Mouse (Mus musculus) liver, adult 2 months (tissue): Measurements from ENCODE around the gene Gde1. TPM values are rescaled to one million over a fixed set of nuclear protein-coding genes. Genes with fewer than 3 reads are reported as not detected.

ENCODE experiments used
- DNase-seq: peaks from one replicate; pipeline ENCODE4 v3.0.0-alpha.2; 2011; ENCODE audit warnings: low read depth, low spot score; ENCODE audit errors: extremely low read depth
- H3K27ac ChIP-seq: fragments of 200-500 bp; replicated peaks from 2 replicates; pipeline ENCODE4 v1.5.1; 2012; ENCODE audit warnings: low read depth, mild to moderate bottlenecking, control low read depth, inconsistent platforms, low read length; ENCODE audit not compliant: insufficient read depth
- H3K27me3 ChIP-seq: fragments of 200-500 bp; 2 replicates; pipeline ENCODE4 v1.6.1; 2012; ENCODE audit warnings: mild to moderate bottlenecking, moderate library complexity, low read length, inconsistent platforms; ENCODE audit not compliant: control insufficient read depth, insufficient read depth
- H3K36me3 ChIP-seq: fragments of 200-500 bp; 2 replicates; pipeline ENCODE4 v1.6.1; 2012; ENCODE audit warnings: low read length, inconsistent platforms; ENCODE audit not compliant: control insufficient read depth, insufficient read depth
- H3K4me1 ChIP-seq: fragments of 200-500 bp; 2 replicates; pipeline ENCODE4 v1.6.1; 2011; ENCODE audit warnings: low read length; ENCODE audit not compliant: control insufficient read depth, insufficient read depth
- H3K4me3 ChIP-seq: fragments of 200-500 bp; 2 replicates; pipeline ENCODE4 v1.5.1; 2011; ENCODE audit warnings: low read depth, mild to moderate bottlenecking, control low read depth, low read length, moderate library complexity; ENCODE audit not compliant: insufficient read depth
- H3K79me2 ChIP-seq: fragments of 200-500 bp; 2 replicates; pipeline ENCODE4 v1.6.1; 2012; ENCODE audit warnings: inconsistent platforms, mild to moderate bottlenecking, low read length, moderate library complexity; ENCODE audit not compliant: control insufficient read depth, insufficient read depth
- H3K9ac ChIP-seq: fragments of 200-500 bp; 2 replicates; pipeline ENCODE4 v1.6.1; 2012; ENCODE audit warnings: low read depth, mild to moderate bottlenecking, control low read depth, inconsistent platforms, low read length
- CTCF ChIP-seq: fragments of 200-500 bp; IDR thresholded peaks from 2 replicates; pipeline ENCODE4 v1.5.1; 2011; ENCODE audit warnings: low read depth, low read length, control low read depth
- POLR2A ChIP-seq: fragments of 200-500 bp; IDR thresholded peaks from 2 replicates; pipeline ENCODE4 v1.6.1; 2011; ENCODE audit warnings: low read length, control low read depth; ENCODE audit not compliant: insufficient read depth; ENCODE audit errors: extremely low read depth
- WGBS: fragments of 180-500 bp; shearing (Covaris S2); methylation state at CpG from one replicate; pipeline ENCODE4 v1.1.7; 2018; 5-methylcytosine and 5-hydroxymethylcytosine counted together
- polyA plus RNA-seq: library from polyadenylated mRNA; depleted of rRNA; stranded (reverse); fragments of >200 nt; gene quantifications from 2 replicates; pipeline ENCODE4 v1.2.3, GENCODE M21; 2012
- total RNA-seq: library from RNA; depleted of rRNA; stranded (reverse); fragments of >200 nt; gene quantifications from 2 replicates; pipeline ENCODE4 v1.2.3, GENCODE M21; 2014

The Gde1 gene
- total and polyA plus RNA-seq, 2 experiments = 64.5 to 67.2 TPM

GRCm38 (mm10) chr7:118706051-118706450 lies 473 bp upstream of the Gde1 start:
- DNase-seq = no peak
- Histone ChIP-seq H3K9ac (peak overlapping the region; percentile 9; the same call in 1 of the 2 replicates), H3K79me2 (peaks cover 9% of the 10 kb centered on the region; the same call in 1 of the 2 replicates), H3K27ac (peak overlapping the region; percentile 78), H3K4me3 (no peak overlapping the region), H3K27me3 (no peaks in the 10 kb centered on the region), H3K4me1 (peaks cover 23% of the 10 kb centered on the region; the same call in 1 of the 2 replicates), H3K36me3 (0 out of 2 replicates have a peak, but pooled peaks cover 1% of the 10 kb centered on the region)
- WGBS = 18% methylated on average over 6 of the region's 6 CpGs
- TF ChIP-seq POLR2A (no peak), CTCF (no peak)

GRCm38 (mm10) chr7:118704001-118704850 lies 1.4 kb downstream of the Gde1 start:
- peak overlapping the region; percentile 91 for H3K9ac ChIP-seq
- H3K27ac ChIP-seq = peak overlapping the region; percentile 100
- peaks cover 15% of the 10 kb centered on the region; the same call in 1 of the 2 replicates for H3K79me2 ChIP-seq
- peaks cover 35% of the 10 kb centered on the region for H3K4me1 ChIP-seq
- H3K4me3 ChIP-seq = peak overlapping the region; percentile 81
- TF ChIP-seq CTCF (no peak), POLR2A (no peak)
- peak; percentile 94 for DNase-seq
- H3K36me3 ChIP-seq = peaks cover 1% of the 10 kb centered on the region; the same call in 1 of the 2 replicates
- 29% methylated on average over 9 of the region's 9 CpGs for WGBS
- no peaks in the 10 kb centered on the region for H3K27me3 ChIP-seq

DNA sequence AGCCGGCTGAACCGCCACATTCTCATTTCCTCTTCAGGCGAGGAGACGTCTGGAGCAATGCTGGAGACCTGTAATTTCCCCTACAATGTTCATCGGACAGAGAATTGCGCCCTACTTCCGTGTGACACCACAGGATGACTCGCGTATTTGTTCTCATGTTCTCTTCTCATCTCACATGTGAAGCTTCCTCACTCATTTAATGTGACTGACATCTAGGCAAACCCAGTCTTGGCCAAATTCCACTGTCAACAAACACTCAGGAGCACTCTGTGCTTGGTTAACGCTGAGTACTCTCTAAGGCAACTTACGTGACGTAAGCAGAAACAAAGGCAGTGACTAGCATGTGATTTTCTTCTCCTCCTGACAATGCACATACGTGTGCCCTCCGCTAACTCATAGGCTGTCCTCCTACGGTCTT lies 2.4 kb downstream of the Gde1 start:
- H3K27me3 ChIP-seq = no peaks in the 10 kb centered on the region
- 18% methylated on average over 15 of the region's 15 CpGs for WGBS
- H3K79me2 ChIP-seq = peaks cover 17% of the 10 kb centered on the region; the same call in 1 of the 2 replicates
- H3K27ac ChIP-seq = peak overlapping the region; percentile 100
- H3K4me1 ChIP-seq = peaks cover 42% of the 10 kb centered on the region
- peak overlapping the region; percentile 59 for H3K4me3 ChIP-seq
- H3K36me3 ChIP-seq = peaks cover 5% of the 10 kb centered on the region; the same call in 1 of the 2 replicates
- no peak for TF ChIP-seq CTCF
- no peak for TF ChIP-seq POLR2A
- H3K9ac ChIP-seq = peak overlapping the region; percentile 81
- DNase-seq = peak; percentile 98

DNA sequence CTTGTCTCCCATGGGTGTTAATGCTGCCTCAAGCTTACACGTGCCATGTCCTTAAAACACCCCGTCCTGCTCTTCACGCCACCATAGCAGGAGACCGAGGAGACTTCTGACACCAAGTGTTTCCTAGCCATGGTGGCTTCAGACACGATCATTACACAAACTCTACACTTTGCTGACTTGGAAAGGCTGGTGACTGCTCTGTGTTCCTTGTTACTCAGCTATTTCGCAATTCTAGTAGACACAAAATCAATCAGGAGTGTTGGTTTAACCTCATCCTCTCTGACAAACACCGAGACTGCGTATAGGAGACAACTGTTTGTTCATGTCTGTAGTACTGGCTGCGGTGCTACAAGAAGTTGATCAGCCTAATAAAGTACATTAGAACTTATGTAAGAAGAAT lies 6.7 kb downstream of the Gde1 start:
- peak overlapping the region; percentile 36 for H3K9ac ChIP-seq
- no peak overlapping the region for H3K4me3 ChIP-seq
- peaks cover 39% of the 10 kb centered on the region for H3K4me1 ChIP-seq
- peak overlapping the region; percentile 81 for H3K27ac ChIP-seq
- WGBS = 19% methylated on average over 9 of the region's 9 CpGs
- DNase-seq = peak; percentile 97
- peaks cover 33% of the 10 kb centered on the region for H3K36me3 ChIP-seq
- H3K27me3 ChIP-seq = no peaks in the 10 kb centered on the region
- peaks cover 17% of the 10 kb centered on the region; the same call in 1 of the 2 replicates for H3K79me2 ChIP-seq
- TF ChIP-seq POLR2A = no peak
- no peak for TF ChIP-seq CTCF

GRCm38 (mm10) chr7:118697168-118697567 lies 8.4 kb downstream of the Gde1 start:
- no peak overlapping the region for H3K9ac ChIP-seq
- H3K36me3 ChIP-seq = peaks cover 41% of the 10 kb centered on the region
- no peak overlapping the region for H3K27ac ChIP-seq
- TF ChIP-seq POLR2A = no peak
- TF ChIP-seq CTCF = no peak
- peaks cover 8% of the 10 kb centered on the region; the same call in 1 of the 2 replicates for H3K79me2 ChIP-seq
- 68% methylated on average over 4 of the region's 4 CpGs for WGBS
- no peak overlapping the region for H3K4me3 ChIP-seq
- H3K27me3 ChIP-seq = no peaks in the 10 kb centered on the region
- peaks cover 28% of the 10 kb centered on the region for H3K4me1 ChIP-seq
- no peak for DNase-seq
